Mouse (Mus musculus) small intestine, adult 2 months (tissue): ENCODE measurements at regions not wholly inside any gene's neighbourhood (a gene's known extent, or its start where the extent isn't known, plus 50 kb on each side); places are given as distances from the start of the nearest gene placed in this dataset.

ENCODE experiments used
- CTCF ChIP-seq: fragments of 200-500 bp; IDR thresholded peaks from 2 replicates; pipeline ENCODE4 v1.5.1; 2012; ENCODE audit warnings: low read depth, mild to moderate bottlenecking, control low read depth, inconsistent platforms, low read length, moderate library complexity, mixed read lengths; ENCODE audit not compliant: insufficient replicate concordance, insufficient read length; ENCODE audit errors: extremely low read depth
- POLR2A ChIP-seq: fragments of 200-500 bp; IDR thresholded peaks from 2 replicates; pipeline ENCODE4 v1.6.1; 2012; ENCODE audit warnings: low read depth, mild to moderate bottlenecking, control low read depth, inconsistent platforms, low read length, moderate library complexity

DNA sequence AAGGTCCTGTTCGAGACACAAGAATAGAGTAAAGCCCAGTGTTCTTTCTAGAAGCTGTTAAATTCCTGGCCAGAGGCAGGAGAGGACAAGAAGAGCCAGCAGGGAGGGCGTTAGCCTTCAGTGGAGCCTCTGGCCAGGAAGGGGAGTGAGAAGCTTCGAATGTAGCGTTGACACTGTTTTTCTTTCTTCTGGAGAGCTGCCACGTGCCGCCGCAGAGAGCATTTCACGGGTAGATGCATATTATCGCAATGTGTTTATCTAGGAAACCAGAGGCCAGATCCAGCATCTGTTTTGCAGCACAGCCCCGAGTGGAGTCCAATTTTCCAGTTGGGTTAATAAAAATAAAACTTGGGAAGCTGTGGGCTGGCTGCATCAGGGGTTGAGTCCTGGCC is 61.3 kb upstream of the Ampd3 start:
- TF ChIP-seq CTCF (no peak), POLR2A (no peak)
